Mouse (Mus musculus) kidney, embryonic 16.5 days (tissue): Measurements from ENCODE around the gene Spdye4b. TPM values are rescaled to one million over a fixed set of nuclear protein-coding genes. Genes with fewer than 3 reads are reported as not detected.
"Not testable (repeated sequence)": the region's sequence is repeated elsewhere in the genome, so short reads cannot be mapped to it uniquely, and the experiment has no call there.

Experiments
- ATAC-seq: fragments of 200-750 bp; cut with Nextera tagmentation; 2 replicates; pipeline ENCODE4 v1.8.0; 2017; ENCODE audit warnings: moderate TSS enrichment; ENCODE audit not compliant: low FRiP score, low TSS enrichment
- H3K27ac ChIP-seq: fragments of 300-500 bp; sonication (generic); 2 replicates; pipeline ENCODE4 v1.5.1; 2014; ENCODE audit warnings: low read length
- H3K27me3 ChIP-seq: fragments of 300-500 bp; sonication (generic); 2 replicates; pipeline ENCODE4 v1.6.1; 2014; ENCODE audit warnings: low read length, control low read depth, mixed read lengths; ENCODE audit not compliant: insufficient read depth
- H3K36me3 ChIP-seq: fragments of 300-500 bp; sonication (generic); 2 replicates; pipeline ENCODE4 v1.6.1; 2014; ENCODE audit warnings: low read length, control low read depth, mixed read lengths; ENCODE audit not compliant: insufficient read depth
- H3K4me1 ChIP-seq: fragments of 300-500 bp; sonication (generic); 2 replicates; pipeline ENCODE4 v1.6.1; 2014; ENCODE audit warnings: low read length, control low read depth, mixed read lengths; ENCODE audit not compliant: insufficient read depth
- H3K4me2 ChIP-seq: fragments of 300-500 bp; sonication (generic); replicated peaks from 2 replicates; pipeline ENCODE4 v1.6.1; 2014; ENCODE audit warnings: low read depth, low read length
- H3K4me3 ChIP-seq: fragments of 300-500 bp; sonication (generic); 2 replicates; pipeline ENCODE4 v1.5.1; 2014; ENCODE audit warnings: mild to moderate bottlenecking, low read length
- H3K9ac ChIP-seq: fragments of 300-500 bp; sonication (generic); replicated peaks from 2 replicates; pipeline ENCODE4 v1.6.1; 2014; ENCODE audit warnings: low read length
- H3K9me3 ChIP-seq: fragments of 300-500 bp; sonication (generic); 2 replicates; pipeline ENCODE4 v1.6.1; 2016; ENCODE audit warnings: low read length, control low read depth
- WGBS: fragments of 180-500 bp; shearing (Covaris S2); extraction: QIAGEN DNeasy Blood & Tissue Kit; methylation state at CpG from one replicate; pipeline ENCODE4 v1.1.7; 2014; 5-methylcytosine and 5-hydroxymethylcytosine counted together
- polyA plus RNA-seq: library from polyadenylated mRNA; unstranded; fragments of >200 nt; fragmentation: Nextera tagmentation; extraction: Ambion mirVana; gene quantifications from 2 replicates; pipeline ENCODE4 v1.2.1, GENCODE M21; 2015

The Spdye4b gene
- polyA plus RNA-seq, 1 experiment from 2014 or later, result not detected

DNA sequence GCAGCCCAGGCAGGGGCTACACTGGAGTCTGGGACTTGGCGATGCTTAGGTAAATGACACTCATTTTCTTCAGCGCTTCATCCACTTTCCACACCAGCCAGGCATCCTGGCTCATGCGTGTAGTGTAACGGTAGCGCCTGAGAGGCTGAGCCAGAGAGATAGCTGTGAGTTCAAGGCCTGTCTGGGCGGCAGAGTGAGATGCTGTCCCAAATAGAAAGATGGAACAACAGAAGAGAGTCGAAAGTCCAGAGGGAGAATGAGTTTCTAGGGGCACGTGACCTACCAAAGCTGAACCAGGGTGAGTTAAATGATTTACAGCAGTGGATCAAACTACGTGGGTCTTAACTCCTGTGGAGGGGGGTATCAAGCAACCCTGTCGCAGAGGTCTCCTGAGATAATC, 27.1 kb upstream of the Spdye4b start:
- 81% methylated on average over 10 of the region's 10 CpGs for WGBS
- ATAC-seq, result no peak
- Histone ChIP-seq H3K27ac (no peak overlapping the region), H3K4me3 (no peak overlapping the region), H3K4me2 (no peak overlapping the region), H3K4me1 (0 out of 2 replicates have a peak, but pooled peaks cover 3% of the 10 kb centered on the region), H3K9me3 (peaks cover 13% of the 10 kb centered on the region), H3K9ac (no peak overlapping the region), H3K36me3 (no peaks in the 10 kb centered on the region), H3K27me3 (peaks cover 25% of the 10 kb centered on the region)

GRCm38 (mm10) chr5:143155534-143155933, 25.3 kb upstream of the Spdye4b start:
- Histone ChIP-seq H3K27me3 (peaks cover 33% of the 10 kb centered on the region), H3K4me2 (no peak overlapping the region), H3K9ac (no peak overlapping the region), H3K4me3 (no peak overlapping the region), H3K9me3 (peaks cover 9% of the 10 kb centered on the region; the same call in 1 of the 2 replicates), H3K27ac (no peak overlapping the region), H3K4me1 (0 out of 2 replicates have a peak, but pooled peaks cover 3% of the 10 kb centered on the region), H3K36me3 (no peaks in the 10 kb centered on the region)
- 88% methylated on average over 3 of the region's 3 CpGs for WGBS
- no peak for ATAC-seq

DNA sequence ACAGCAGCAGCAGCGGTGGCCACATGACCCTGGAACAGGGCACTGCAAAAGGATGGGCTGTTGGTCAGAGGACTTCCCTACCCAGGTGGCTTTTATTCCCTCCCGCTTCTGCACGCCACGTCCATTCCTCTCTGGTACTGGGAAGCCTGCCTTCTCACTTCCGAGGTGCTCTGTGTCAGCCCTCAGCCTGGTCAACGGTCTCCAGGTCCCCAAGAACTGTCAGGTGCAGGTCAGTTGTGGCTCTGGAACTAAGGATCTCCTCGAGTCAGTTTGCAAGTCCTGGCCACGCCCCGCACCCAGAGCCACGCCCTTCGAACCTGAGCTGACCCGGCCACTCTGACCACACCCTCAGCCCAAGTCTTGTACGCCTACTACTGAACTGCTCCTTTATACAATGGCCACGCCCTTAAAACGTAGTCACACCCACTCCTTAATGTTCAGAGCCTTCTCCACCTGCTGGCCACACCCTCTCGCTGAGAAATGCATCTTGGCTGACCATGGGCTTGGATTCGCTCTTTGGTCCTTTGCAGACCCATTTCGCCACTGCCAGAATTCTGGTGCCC, 15.2 kb upstream of the Spdye4b start:
- no peaks in the 10 kb centered on the region for H3K27me3 ChIP-seq
- no peaks in the 10 kb centered on the region for H3K36me3 ChIP-seq
- H3K4me1 ChIP-seq, result no peaks in the 10 kb centered on the region
- H3K9me3 ChIP-seq, result no peaks in the 10 kb centered on the region
- H3K27ac ChIP-seq, result no peak overlapping the region
- no peak overlapping the region for H3K9ac ChIP-seq
- peak; percentile 73 for ATAC-seq
- peak overlapping the region; percentile 40 for H3K4me2 ChIP-seq
- WGBS, result 11% methylated on average over 18 of the region's 18 CpGs
- H3K4me3 ChIP-seq, result peak overlapping the region; percentile 1; the same call in 1 of the 2 replicates

- Histone ChIP-seq H3K4me2 (no peak overlapping the region), H3K4me3 (no peak overlapping the region), H3K9ac (no peak overlapping the region), H3K9me3 (peaks cover 12% of the 10 kb centered on the region), H3K4me1 (peaks cover 10% of the 10 kb centered on the region), H3K27ac (no peak overlapping the region), H3K36me3 (peaks cover 71% of the 10 kb centered on the region), H3K27me3 (no peaks in the 10 kb centered on the region)
- 98% methylated on average over 4 of the region's 4 CpGs for WGBS
- ATAC-seq, result no peak
Observed at GRCm38 (mm10) chr5:143175970-143176369, 4.8 kb upstream of the Spdye4b start.

DNA sequence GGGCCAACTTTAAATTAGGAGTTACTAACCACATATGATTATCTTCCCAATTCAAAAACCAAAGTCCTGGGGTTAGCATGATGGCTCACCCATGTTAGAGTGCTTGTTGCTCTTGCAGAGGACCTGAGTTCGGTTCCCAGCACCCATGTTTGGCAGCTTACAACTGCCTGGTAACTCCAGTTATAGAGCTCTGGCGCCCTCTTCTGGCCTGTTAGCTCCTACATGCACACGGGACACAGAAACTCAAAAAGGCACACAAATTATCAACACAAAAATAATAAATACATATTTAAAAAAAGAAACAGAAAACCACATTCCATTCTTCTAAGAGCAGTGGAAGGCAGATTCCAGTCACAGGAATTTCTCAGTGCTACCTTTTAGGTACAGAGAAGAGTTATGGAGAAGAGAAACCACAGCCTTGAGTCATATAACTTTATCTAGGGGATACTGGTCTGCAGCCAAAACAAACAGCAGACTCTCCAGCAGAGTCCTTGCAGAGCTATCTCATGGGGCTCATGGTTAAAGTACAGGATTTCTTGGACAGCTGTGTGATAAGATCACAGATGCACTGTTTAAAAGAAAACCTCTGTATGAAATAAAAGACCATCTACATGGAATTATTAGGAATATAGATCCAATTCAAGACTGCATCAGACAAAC, 3.1 kb upstream of the Spdye4b start:
- Histone ChIP-seq H3K9ac (no peak overlapping the region), H3K9me3 (peaks cover 12% of the 10 kb centered on the region), H3K36me3 (peaks cover 56% of the 10 kb centered on the region), H3K4me3 (no peak overlapping the region), H3K27me3 (no peaks in the 10 kb centered on the region), H3K4me2 (no peak overlapping the region), H3K27ac (no peak overlapping the region), H3K4me1 (peaks cover 10% of the 10 kb centered on the region)
- ATAC-seq, result no peak
- 93% methylated on average over 3 of the region's 3 CpGs for WGBS

DNA sequence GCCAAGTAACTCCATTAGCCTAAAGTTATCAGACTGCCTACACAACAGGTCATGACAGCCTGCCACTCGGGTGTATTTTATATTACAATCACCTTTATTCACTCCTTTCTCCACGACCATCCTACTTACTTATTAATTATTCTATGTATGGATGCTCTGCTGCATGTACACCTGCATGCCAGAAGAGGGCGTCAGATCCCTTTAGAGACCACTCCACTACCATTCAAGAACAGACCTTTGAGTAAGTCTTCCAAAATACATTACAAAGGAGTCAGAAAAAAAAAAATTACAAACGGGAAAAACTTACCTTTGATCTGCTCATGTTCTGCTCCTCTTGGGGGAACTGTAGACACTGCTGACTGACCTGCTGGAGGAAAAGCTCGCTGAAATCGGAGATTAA, 1.6 kb upstream of the Spdye4b start:
- Histone ChIP-seq H3K36me3 (peaks cover 41% of the 10 kb centered on the region), H3K9me3 (peaks cover 5% of the 10 kb centered on the region; the same call in 1 of the 2 replicates), H3K9ac (0 out of 2 replicates have a peak overlapping the region, but pooled peaks have one; percentile 93), H3K4me3 (no peak overlapping the region; the same call in 1 of the 2 replicates), H3K27ac (no peak overlapping the region), H3K27me3 (no peaks in the 10 kb centered on the region), H3K4me2 (peak overlapping the region; percentile 71), H3K4me1 (peaks cover 10% of the 10 kb centered on the region)
- 35% methylated on average over 6 of the region's 6 CpGs for WGBS
- ATAC-seq, result no peak

DNA sequence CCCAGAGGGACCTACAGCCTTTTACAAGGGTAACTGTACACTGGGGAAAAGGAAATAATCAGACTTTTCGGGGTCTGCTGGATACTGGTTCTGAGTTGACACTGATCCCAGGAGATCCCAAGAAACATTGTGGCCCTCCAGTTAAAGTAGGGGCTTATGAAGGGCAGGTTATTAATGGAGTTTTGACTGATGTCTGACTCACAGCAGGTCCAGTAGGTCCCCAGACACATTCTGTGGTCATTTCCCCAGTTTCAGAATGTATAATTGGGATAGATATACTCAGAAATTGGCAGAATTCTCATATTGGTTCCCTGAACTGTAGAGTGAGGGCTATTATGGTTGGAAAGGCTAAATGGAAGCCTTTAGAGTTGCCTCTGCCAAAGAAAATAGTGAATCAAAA, 7.2 kb downstream of the Spdye4b start:
- not testable (repeated sequence) for H3K4me2 ChIP-seq, H3K27me3 ChIP-seq, ATAC-seq, H3K4me1 ChIP-seq, H3K36me3 ChIP-seq, H3K27ac ChIP-seq, H3K4me3 ChIP-seq, H3K9me3 ChIP-seq, H3K9ac ChIP-seq
- no CpG with 5 or more reads among the region's 1 CpGs for WGBS

DNA sequence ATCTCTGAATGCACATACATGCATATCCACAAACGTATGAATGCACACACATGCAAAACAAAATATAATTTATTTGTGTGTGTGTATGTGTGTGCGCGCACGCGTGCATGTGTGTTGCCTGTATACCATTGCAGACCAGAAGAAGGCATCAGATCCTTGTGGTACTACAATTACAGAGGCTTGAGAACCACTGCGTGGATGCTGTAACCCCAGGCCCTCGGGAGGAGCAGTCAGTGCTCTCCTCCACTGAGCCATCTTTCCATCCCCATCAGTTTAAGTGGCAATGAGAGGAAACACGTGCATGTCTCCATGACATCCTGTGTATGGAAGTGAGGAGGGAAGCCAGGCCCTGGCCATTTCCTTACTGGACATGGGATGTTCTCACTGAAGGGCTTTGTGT, 12.0 kb downstream of the Spdye4b start:
- no peaks in the 10 kb centered on the region for H3K9me3 ChIP-seq
- H3K4me3 ChIP-seq, result no peak overlapping the region
- no peak overlapping the region for H3K4me2 ChIP-seq
- no peak overlapping the region for H3K27ac ChIP-seq
- H3K27me3 ChIP-seq, result no peaks in the 10 kb centered on the region
- no peaks in the 10 kb centered on the region for H3K4me1 ChIP-seq
- no peak for ATAC-seq
- WGBS, result 86% methylated on average over 8 of the region's 8 CpGs
- no peak overlapping the region for H3K9ac ChIP-seq
- H3K36me3 ChIP-seq, result no peaks in the 10 kb centered on the region

GRCm38 (mm10) chr5:143194747-143195146, 13.9 kb downstream of the Spdye4b start:
- not testable (repeated sequence) for H3K27ac ChIP-seq, H3K27me3 ChIP-seq, H3K9ac ChIP-seq, ATAC-seq, H3K4me2 ChIP-seq, H3K9me3 ChIP-seq, H3K36me3 ChIP-seq, H3K4me1 ChIP-seq, H3K4me3 ChIP-seq
- WGBS, result 71% methylated on average over 8 of the region's 8 CpGs

DNA sequence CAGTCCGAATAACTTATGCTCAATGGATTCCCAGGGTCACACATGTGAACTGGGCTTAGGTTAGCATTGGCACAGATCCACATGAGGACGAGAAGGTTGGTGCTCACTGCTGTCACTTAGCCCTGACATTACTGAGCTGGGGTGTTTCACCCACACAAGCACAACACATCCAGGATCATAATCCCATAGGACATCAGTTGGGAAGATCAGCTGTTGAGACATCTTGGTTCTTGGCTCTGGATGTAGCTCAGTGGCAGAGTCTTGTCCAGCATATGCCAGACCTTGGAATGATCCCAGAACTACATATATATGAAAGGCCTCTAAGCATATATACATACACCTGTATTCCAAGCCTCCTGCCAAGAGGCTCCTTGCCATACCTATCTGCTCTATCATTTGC, 14.3 kb downstream of the Spdye4b start:
- no peak for ATAC-seq

More for the DNA sequence above, 14.3 kb downstream of the Spdye4b start:
- no peaks in the 10 kb centered on the region for H3K36me3 ChIP-seq
- H3K9me3 ChIP-seq, result no peaks in the 10 kb centered on the region
- no peaks in the 10 kb centered on the region for H3K27me3 ChIP-seq
- no peak overlapping the region for H3K27ac ChIP-seq
- H3K4me2 ChIP-seq, result no peak overlapping the region
- no peak overlapping the region for H3K4me3 ChIP-seq
- WGBS, result 58% methylated on average over 2 of the region's 2 CpGs
- no peaks in the 10 kb centered on the region for H3K4me1 ChIP-seq
- no peak overlapping the region for H3K9ac ChIP-seq
